Mouse (Mus musculus) layer of hippocampus, adult 11-12 months (tissue): ENCODE measurements around the gene Slc8a1.

Experiments
- DNase-seq: peaks from one replicate; pipeline ENCODE4 v3.0.0; 2022; ENCODE audit warnings: low spot score

The Slc8a1 gene

DNA sequence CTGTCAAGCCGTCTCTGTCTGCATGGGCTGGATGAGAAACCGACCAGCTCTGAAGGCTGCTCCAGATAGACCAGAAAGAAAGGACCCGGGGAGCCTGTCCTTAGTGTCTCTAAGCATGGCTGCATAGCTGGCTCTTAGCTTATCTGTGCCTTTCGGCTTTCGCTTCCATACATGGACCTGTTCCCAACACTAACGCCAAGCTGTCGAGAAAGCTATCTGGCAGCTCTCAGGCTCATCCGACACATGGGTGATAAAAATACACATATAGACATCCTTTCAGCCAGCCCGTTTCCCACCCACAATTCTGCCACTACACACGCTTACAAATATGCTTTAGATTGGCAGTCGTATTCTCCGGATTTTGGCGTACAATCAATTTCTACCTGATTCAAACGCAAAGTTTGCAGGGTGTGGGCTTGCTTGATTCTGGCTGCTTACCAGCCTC is at the start of gene Slc8a1:
Slc8a1 (minus strand) TSS at position 67 of the 445 bp plus-strand sequence.
- DNase-seq = peak; percentile 68

DNA sequence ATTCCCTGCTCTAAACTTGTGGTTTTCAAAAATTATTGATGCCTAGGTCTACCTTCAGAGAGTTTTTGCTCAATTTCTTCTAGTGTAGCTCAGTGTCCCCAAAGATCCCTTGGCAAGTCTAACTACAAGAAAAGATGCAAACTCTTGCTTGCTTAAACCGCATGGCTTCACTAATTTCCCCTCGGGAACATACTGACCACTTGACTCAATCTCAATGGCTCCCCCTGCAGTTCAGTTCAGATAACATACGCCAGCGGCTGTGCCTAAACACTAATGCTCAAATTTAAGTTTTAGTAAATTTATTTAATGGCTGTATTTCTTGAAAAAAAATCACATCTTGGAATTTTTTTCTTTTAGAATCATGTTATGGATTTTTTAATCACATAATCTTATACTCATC is 49.2 kb upstream of the Slc8a1 start:
- peak; percentile 69 for DNase-seq

DNA sequence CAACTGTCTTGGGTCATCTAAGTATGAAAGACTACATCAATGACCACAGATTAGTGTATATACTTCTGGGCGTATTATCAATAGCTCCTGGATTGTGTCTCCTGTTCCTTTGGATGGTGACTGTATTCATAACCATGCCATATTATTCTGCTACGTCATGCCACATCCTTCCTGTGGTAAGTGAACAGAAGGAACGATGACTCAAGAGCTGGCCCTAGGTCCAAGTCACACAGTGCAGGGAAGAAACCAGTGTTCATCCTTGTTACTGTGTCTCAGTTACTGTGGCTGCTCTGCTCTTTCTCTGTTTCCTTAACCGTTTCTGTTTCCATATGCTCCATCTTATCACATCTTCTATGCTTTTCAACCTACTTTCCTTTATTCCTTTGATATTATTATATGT is 44.1 kb upstream of the Slc8a1 start:
- DNase-seq = no peak

DNA sequence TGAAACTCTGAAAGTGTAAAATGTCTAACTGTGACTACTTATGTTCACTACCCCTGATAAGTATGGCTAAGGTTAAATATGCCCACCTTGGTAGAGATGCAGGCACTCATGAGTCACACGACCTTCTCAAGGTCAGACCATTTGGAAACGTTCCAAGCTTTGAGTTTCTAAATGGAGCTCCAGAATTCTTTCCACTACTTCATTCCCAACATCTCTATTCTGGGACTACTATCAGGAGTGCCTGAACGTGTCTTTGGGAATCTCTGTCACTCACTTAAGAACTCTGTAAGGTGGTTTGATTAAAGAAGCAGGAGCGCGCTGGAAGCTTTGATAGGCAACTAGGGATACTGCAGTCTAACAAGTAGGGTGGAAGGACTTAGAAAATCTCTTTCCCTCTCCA is 43.3 kb upstream of the Slc8a1 start:
- DNase-seq = no peak

DNA sequence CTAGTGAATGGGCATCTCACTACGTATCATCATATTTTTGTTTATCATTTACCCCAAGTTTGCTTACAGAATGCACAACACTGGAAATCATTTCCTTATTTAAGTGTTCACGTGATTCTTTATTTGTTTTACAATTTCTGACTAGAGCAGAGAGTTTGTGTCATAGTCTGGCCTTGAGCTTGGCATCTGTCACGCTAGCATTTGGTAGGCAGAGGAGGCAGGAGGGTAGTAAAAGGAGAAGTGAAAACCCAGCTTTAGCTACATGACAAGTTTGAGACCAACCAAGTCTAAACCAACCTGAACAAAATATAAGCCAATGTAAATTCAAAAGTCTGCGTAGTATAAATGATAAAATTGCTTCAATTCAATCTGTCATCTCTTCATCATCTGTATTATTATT is 41.7 kb upstream of the Slc8a1 start:
- DNase-seq = no peak

DNA sequence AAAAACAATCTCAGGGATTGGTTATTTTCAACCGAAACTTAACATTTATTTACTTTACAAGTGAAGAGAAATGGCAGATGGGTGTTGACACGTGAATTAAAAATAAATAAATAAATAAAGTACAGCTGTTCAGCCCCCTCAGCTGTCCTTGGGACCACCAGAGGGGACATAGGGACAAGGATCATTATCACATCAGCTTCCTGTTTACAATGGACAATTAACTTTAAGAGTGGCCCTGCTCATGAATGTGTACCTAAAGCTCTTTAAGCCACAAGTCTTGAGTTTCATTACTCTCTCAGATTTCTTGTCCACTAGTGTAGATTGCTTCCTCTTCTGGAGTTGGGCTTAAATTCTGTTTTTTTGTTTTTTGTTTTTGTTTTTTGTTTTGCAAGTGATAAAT is 12.5 kb upstream of the Slc8a1 start:
- no peak for DNase-seq

DNA sequence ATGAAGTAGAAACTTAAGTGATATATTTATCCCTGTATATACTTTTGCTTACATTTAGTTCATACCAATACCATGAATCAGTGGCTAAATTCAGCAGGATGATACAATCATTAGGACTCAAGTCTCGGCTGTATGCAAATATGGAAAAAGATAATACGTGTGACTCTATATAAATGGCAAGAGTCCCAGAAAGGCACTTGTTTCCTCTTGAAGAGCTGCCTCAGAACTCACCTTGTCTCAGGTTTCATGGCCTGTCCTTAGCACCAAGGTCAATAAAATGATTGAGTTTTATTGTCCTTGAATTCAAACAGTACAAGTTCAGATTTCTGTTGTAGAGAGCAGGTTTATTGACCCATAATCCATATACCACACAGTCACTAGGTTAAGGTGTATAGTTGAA is 4.9 kb upstream of the Slc8a1 start:
- no peak for DNase-seq

DNA sequence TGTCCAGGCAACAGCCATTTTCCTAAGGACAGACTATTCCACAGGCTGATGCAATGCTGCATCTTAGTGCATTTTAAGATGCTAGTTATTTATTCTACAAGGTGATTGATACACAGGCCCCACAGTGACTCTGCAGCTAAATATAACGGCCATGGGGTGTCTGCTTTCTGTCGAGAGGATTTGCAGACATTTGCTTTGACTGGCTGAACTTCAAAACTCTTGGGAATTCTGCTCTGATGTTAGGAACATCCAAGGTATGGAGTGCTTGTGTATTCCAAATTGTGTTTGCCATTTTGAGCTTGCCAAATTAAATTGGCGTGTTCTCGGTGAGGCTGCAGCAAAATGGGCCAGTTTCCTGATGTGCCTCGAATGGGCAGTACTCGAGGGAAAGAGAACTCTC is 2.4 kb upstream of the Slc8a1 start:
- no peak for DNase-seq

DNA sequence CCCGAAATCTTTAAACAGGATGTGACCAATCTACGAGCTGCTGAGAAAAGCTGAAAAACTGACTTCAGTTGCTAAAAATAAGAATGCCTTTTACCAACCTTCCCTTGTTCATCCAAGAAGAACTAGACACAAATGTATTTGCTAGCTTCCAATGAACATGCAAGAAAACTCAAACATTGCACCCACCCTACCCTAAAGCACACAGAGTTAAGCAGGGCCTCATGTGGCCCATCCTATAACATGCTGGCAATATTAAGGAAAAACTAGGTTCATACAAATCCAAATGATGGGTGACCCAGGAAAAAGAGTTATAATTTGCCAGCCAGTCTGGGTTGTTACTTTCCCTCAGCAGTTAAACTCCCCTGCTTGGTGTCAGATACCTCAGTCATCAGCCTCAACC is 398 bp downstream of the Slc8a1 start:
- DNase-seq = no peak

DNA sequence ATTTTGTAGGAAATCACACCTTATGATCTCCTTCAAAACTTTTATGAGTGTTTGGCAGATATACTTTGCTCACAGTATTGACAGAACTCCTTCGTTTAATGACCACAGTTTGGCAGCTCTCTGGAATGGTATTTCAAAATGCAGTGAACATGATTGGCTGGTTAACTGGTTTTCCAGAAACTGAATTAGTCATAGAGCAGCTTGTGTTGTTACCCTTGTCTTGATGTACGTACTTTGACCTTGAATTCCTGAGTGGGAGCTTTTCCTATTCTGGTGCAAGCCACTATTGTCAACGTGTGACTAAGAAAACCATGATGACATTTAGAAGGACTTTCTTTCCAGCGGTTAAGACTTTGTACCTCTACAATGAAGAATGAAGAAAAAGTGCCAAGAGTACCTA is 868 bp downstream of the Slc8a1 start:
- no peak for DNase-seq

DNA sequence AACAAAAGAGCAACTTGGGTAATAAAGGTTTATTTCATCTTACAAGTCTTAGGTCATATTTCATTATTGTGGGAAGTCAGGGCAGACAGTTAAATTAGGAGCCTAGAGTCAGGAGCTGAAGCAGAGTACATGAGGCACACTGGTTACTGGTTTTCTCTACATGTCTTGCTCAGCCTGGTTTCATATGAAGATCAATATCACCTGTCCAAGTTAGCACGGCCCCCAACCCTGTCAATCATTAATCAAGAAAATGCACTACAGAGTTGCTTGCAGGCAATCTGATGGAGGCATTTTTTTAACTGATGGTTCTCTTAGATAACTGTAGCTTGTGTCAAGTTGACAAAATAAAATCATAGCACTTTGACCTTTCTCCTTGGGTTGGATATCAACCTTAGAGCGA is 2.6 kb downstream of the Slc8a1 start:
- DNase-seq = no peak

DNA sequence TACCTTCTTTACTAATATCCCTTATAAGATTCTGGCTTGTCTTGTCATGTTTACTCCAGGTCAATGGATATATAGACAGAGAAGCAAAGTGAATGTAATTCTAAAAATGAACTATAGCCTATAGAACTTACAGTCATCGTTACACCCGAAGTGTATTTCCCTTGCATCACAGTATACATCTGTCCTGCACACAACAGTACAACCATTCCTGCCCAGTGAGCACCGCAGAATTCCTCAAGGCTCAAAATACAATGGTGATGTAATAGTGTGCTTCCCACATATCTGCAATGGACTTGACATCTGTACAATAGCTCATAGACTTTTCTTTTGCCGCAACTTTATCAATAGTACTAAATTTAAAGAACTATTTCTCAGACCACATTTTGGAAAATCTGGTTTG is 8.3 kb downstream of the Slc8a1 start:
- no peak for DNase-seq

DNA sequence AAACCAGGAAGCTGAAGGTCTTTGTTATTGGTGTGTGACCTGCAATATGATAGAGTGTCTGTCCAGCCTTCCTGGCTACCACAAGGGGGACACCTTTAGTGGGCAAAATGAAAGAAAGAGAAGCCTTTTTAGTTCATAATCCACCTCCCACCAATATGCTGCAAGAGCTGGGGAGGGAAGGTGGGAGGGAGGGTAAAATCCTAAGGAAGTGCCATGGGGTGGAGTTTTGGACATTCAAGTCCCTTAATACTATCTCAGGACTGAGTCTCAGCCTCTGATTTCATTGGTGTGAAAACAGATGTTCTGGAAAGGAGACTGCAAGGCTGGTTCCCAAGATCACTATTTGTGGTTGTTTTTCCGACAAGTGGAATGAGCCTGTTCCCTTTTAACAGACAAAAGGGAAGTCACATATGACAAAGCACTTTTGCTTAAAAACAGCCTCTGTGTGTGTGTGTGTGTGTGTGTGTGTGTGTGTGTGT is 25.9 kb downstream of the Slc8a1 start:
- no peak for DNase-seq

DNA sequence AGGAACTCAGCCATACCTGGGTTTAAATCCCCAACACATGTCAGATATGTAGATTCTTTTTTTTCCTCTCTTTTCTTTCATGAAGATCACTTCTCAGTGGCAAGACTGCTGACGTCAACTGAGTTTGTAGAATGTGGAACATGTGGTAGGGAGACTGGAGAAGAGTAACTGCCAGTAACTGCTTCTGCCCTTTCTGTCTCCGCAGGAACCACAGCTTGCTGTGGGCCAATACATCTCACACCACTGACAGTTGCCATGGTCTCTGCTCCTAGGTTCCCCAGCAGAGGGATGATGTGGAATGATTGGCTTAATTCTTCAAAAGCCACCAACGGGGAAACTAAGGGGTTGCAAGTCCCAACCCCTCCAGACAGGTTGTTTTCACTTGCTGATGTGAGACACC is 33.4 kb downstream of the Slc8a1 start:
- no peak for DNase-seq

DNA sequence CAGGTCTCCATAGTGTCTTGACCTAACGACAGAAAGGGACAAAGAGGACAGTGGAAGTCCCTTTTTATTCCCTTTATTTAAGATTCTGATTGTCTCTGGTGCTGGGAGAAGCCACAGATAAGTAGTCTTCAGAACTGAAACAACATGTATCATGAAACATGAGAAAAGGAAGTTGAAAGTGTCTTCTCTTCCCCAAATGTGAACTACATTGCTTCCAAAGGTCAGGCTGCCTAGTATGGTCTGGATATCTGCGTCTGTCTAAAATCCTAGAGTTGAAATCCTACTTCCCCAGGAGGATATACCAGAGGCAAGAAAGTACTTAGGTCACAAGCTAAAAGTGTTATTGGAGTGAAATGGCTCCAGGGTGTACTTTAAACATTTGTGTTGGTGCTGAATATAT is 34.9 kb downstream of the Slc8a1 start:
- DNase-seq = no peak

DNA sequence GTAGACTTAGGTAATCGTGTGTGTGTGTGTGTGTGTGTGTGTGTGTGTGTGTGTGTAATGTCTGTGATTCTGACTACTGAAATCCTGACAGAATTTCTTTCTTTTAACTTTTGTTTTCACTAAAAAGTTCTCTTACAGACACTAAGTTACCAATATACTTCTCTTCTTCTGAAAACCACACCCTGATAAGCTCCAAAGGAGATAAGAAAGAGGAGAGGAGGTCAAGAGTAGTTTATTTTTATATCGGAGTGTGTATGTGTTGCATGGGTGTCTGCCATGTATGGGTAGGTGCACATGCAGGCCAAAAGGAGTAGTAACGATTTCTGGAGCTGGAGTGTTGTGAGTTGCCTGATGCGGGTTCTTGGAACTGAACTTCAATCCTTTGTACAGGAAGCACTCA is 36.5 kb downstream of the Slc8a1 start:
- DNase-seq = no peak

DNA sequence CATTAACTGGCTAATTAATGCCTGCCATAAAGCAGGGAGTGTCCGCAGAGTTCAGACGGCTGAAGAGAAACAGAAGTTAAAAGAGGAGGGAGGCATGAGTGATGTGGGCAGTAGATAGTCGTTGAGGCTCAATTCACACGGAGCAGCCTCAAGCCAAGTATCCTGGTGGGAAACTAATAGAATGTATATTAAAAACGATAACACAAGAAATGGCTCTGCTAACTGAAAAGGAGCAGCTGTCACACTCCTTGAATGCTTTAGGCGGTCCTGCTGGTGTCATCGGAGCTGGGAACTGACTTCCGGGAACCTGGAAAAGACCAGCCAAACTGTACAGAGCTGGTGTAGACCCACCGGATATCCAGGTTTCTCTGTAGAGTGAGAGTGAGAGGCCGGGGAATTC is 39.4 kb downstream of the Slc8a1 start:
- no peak for DNase-seq

DNA sequence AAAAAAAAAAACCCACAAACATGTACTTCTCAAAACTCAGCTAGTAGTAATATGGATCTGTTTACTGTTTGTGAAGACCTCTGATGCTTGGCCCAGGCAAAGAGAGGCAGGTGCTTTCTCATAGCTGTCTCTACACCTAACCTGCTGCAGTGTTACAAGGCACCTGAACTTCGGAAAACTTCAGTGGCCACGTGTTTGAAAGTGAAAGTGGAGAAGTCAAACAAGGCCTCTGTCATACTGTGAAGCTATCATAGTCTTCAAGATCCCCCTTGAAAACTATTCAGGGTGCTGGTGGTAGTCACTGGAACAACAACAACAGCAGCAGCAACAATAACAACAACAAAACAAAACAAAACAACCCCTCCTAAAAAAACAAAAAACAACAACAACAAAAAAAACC is 40.5 kb downstream of the Slc8a1 start:
- no peak for DNase-seq

DNA sequence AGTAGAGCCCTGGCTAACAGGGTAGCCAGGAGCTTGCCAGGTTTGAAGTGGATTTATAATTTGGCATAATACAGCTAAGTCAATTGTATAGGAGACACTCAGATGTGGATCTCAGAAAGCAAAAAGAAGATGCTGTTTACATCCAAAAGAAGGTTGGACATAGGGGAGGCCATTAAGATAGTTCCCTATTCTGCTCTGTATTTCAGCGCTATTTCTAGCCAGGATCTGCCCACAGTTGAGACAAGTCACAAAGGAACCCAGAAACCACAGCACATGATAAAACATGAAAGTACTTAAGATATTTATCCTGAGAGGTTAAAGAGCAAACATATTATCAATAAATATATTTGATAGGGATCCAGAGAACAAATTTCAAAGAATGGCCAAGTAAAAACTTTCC is 43.2 kb downstream of the Slc8a1 start:
- DNase-seq = no peak

DNA sequence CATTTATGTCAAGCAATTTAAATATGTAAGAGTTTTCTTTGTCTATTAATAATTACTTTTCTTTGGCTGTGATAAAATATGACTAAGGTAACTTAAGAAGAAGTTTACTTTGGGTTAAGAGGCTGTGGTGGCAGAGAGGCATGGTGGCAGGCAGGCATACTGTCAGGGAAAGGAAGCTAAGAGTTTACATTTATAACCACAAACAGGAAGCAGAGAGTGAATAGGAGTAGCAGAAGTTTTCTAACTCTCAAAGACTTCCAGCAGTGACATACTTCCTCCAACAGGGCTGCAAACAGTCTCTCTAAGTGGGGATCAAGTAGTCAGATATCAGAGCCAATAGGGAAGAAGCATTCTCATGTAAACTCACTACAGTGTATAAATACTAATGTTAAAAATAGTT is 58.6 kb downstream of the Slc8a1 start:
- no peak for DNase-seq

DNA sequence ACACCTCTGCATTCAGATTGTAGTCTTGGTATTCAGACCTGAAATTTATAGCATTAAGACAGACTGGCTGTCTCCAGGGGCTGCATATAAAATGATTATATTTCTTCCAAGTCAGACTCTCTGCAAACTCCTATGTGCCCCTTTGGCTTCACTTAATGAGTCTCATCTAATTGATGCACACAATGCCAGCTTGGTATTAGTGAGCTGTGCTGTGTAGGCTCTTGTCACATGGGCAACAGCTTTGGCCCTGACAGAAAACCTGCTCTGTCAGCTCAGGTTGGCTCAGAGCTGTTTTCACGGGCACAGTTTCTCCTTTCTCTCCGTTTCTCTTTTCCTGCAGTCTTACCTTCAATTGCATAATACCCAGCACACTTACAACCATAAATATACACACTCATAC is 60.7 kb downstream of the Slc8a1 start:
- no peak for DNase-seq

DNA sequence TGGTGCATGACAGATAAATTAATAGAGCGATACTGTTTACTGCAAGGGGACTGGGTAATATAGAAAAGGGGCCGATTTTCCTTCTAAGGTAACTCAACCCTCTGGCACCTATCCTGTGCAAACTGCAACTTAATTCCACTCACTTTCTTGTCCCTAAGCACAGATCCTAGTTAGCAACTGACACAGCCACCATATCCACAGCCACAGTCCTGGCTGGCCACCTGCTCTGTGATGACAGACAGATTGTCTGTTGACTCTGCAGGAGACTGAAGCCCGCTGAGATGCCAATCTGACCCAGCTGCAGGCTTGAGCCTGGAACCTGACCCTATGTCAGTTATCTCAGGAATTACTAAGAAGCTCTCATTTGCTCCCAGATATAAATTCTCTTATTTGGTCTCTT is 62.0 kb downstream of the Slc8a1 start:
- no peak for DNase-seq

DNA sequence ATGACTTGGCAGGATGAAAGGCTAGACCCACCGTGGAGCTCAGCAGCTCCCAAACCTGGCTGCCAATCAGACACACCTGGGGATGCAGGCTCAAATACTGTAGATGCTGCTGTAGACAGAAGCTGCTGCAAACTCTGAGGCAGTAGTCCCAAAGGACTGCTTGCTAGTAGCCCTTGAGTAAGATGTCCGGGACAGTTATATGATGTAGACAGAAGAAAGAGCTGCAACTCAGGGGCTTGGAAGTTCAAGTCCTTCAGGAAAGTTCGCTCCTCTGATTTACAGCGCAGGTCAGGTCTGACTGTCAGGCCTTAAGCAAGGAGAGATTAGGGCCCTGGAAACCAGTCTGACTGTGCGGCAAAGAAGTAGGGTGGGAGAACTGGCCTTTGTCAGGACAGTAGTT is 66.9 kb downstream of the Slc8a1 start:
- DNase-seq = no peak

DNA sequence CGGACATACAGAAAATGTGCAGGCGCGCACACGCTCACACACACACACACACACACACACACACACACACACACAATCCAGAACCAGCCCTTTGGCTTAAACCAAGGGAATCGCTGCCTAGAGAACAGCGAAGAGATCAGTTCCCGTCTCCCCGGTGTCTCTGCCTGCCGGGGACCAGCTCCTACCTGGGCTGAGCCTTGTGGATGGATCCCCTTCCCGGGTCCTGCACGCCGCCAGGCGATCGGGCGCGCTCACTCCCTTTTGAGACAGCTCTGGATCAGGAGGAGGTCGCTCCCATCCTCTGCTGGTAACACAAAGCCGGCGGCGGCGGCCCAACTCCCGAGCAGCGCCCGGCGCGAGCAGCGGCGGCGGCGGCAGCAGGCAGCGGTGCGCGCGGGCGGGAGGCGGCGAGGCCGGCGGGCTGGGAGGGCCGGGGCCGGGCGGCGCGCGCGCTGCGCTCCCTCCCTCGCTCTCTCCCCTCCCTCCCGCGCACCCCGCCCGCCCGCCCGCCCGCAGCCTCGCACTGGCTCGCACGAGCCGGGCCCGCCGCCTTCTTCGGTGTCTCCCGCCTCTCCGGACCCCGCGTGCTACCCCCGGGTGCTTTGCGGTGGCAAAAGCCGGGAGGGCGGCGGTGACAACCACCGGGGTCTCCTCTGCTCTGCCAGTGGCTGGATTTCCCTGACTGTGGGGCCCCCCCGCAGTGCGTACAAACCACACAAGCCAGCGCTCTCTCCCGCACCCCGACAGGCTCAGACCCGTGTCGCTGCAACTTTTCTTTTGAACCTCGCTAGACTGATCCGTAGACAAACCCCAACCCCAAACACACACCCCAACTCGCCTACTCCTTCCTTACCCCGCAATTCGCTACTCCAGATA is 68.1 kb downstream of the Slc8a1 start:
- DNase-seq = peak; percentile 64
